Mouse (Mus musculus): ENCODE measurements around the gene Plxna3. TPM values are rescaled to one million over a fixed set of nuclear protein-coding genes. Genes with fewer than 3 reads are reported as not detected.

Gene Plxna3
- total RNA-seq, 2 experiments from 2014 or later = 0.80 to 14.8 TPM

DNA sequence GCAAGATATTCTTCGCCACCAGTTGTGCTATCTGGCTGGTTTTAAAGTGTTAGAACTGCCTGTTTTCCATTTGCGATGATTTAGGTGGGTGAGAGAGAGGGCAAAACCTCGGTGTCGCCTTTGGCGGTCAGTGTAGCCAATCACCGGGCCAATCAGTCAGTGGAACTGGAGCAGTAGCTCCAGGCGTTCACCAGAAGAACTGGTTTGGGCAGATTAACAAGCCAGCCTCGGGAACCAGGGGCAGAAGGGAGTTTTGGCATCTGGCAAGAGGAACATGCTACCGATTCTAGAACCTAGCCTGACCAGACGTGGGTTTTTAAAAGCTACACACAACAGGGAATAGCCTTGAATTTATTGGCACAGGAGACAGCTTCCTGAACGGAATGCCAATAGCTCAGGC is 30.3 kb downstream of the Plxna3 start:
- ATAC-seq (replicated peaks; ENCODE audit: low FRiP score, low TSS enrichment, poor library complexity, severe bottlenecking) = no peak

DNA sequence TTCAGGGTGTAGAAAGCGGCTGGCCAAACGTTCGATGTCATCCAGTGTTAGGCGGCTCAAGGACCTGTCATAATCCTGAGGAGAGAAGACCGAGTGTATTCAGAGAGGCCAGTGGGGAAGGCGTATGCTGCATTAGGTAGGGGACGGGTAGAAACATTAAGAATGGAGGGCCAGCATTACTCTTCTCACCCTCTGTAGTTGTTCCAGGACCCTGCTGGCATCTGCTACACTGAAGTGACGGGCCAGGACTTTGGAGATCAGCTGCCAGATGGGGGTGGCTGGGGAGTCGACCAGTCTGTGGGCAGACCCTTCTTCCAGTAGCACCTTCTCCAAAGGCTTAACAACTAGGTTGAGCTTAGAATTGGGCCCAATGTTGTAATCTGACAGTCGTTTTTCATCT is 38.6 kb downstream of the Plxna3 start:
- no peak for ATAC-seq (replicated peaks; ENCODE audit: low FRiP score, low TSS enrichment, poor library complexity, severe bottlenecking)

DNA sequence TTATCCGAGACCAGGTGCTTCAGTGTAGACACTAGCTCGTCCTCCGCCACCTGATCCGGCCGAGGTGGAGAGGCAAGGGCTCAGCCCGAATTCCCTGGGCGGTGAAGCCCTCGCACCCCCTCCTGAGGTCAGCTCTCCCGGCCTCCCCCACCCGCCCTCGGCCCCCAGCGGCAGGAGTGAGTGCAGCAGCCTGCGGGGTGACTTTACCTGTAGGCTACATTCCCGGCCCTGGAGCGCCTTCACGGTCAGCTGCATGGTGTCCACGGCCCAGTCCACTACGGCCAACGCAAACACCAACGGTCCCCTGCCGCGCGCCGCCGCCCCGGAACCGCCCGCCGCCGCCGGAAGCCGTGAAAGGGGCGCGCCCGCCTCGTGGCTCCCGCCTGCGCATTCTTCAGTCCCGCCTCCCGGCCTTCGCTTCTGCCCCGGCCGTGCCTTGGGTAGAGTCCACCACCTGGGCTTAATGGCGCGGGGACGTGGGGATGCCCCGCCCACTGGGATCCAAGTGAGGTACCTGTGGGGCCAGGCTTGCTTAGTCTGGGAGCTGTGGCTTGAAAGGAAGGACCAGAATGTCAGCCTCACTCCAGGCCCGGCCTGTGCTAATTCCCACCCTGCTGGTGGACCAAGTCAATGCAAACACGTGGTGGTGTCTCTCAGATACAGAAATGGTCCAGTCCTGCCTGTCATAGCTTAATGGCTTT is 39.5 kb downstream of the Plxna3 start:
- ATAC-seq (replicated peaks; ENCODE audit: low FRiP score, low TSS enrichment, poor library complexity, severe bottlenecking) = peak; percentile 70

DNA sequence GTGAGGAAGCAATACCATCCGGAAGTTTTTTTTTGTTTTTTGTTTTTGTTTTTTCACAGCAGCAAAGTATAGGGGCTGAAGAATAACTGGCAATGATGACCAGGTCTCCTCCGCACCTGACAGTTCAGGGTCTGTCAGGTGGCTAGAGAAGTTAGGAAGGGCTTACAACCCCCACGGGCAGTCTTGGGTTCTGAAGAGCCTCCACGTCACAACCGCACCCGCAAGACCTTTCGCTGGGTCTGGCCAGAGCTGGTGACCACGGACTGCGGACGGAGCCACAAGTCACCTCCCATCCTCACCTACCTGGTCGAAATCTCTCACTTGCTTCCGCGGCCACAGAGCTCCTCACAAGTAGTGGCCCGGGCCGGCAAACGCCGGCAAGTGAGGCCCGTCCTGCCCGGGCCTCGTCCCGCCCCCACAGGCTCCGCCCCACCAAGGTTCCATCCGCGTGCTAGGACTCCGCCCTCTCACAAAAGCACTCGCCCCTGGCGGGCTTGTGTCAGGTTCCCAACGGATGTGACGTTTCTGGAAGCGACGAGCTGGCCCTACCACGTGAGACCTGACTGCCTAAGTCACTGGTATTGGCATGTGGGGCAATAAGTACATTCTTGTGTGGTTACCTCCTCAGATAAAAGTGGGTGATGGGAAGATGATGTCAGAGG is 44.2 kb downstream of the Plxna3 start, which contains the start of the genes Ubl4a and Slc10a3:
Ubl4a (minus strand) TSS at position 331 of the 662 bp plus-strand sequence.
Slc10a3 (minus strand) TSS at position 462 of the 662 bp plus-strand sequence.
- peak; percentile 95 for ATAC-seq (replicated peaks; ENCODE audit: low FRiP score, low TSS enrichment, poor library complexity, severe bottlenecking)

DNA sequence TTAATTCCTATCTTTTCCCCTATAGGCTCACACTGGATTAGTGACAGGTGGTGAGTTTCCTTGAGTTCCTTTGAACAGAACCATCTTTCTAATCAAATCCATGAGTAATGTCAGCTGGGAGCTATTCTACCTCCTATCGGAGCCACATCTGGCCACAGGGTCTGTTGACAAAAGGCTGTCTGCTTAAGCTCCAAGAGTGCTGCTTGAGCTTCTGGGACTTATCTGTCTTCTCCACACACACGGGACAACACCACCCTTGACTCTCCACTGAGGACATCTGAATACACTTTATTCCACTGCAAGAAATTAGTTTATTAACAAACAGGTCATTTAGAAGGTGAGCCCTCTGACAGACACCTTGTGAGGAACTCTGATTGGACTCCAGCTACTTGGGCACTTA is 55.6 kb downstream of the Plxna3 start:
- peak; percentile 88 for ATAC-seq (replicated peaks; ENCODE audit: low FRiP score, low TSS enrichment, poor library complexity, severe bottlenecking)

DNA sequence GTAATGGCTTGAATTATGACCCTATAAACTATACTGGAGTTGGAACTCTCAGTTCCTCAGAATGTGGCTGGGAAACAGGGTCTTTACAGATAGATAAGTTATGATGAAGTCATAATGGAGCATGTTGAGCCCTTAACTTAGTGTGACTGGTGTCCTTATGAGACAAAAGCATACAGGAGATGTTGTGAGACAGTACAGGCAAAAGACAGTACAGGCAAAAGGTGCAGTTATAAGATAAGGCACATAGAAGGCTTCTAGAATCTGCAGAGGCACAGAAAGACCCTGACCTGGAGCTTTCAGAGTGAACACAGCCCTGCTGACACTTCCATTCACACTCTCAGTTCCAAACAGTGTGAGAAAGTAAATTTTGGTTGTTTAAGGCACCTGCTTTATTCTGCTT is 59.3 kb downstream of the Plxna3 start:
- peak; percentile 36; the same call in 1 of the 2 replicates for ATAC-seq (replicated peaks; ENCODE audit: low FRiP score, low TSS enrichment, poor library complexity, severe bottlenecking)

DNA sequence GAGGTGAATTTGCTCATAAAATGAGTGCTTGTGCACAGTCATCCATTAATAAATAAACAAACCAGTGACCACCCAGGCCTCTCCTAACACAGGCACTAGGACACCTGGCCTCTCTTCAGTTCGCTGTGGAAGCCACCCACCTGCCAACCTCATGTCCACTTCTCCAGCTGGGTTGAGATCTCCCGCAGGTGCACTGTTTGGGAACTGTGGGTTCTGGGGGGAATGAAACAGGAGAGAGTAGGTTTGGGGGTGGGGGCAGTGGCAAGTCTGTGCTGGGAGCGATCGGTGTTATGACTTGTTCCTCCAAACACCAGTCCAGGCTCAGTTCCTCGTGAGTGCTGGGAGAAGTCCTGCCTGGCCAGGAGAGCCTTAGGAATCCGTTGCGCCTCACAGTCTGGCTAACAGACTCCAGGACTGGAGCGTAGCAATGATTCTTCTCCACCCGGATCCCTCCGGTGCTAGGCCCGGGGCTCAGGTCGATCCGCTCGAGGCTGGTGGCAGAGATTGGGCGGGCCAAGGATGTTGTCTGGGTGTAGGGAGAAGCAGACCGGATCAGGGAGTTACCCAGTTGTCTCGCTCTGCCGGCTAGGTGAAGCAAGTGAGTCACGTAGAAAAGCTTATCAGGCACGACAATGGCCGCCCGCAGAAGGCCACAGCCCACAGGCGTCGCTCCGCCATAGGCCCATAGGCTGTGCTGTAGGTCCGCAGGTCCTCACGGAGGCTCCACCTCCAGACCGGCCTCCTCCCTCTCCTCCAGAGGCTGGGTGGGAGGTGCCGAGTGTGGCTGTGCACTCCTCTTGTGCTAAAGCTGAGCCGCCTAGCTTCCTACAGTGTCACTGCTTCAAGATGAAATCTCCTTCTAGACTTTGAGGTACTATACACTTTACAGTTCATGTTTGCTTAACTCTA is 63.9 kb downstream of the Plxna3 start, which contains the start of the genes Fam3a and Ikbkg:
Fam3a (minus strand) TSS at position 738 of the 909 bp plus-strand sequence.
Ikbkg (plus strand) TSS at position 756 of the 909 bp plus-strand sequence.
- peak; percentile 100 for ATAC-seq (replicated peaks; ENCODE audit: low FRiP score, low TSS enrichment, poor library complexity, severe bottlenecking)

Other genes with a start within 250 kb of the Plxna3 start
- not detected in 2 replicates for gene Opn1mw, start 201.6 kb upstream of the Plxna3 start, total RNA-seq (2014; fragmentation: Nextera tagmentation)
- not detected in 2 replicates for gene Opn1mw, start 201.6 kb upstream of the Plxna3 start, total RNA-seq (2017)
- gene Mecp2, start 193.7 kb upstream of the Plxna3 start, total RNA-seq (2014; fragmentation: Nextera tagmentation) = 21.8 and 22.9 TPM in 2 replicates
- gene Mecp2, start 193.7 kb upstream of the Plxna3 start, total RNA-seq (2017) = 12.9 and 17.9 TPM in 2 replicates
- not detected in 2 replicates for gene Tex28, start 161.2 kb upstream of the Plxna3 start, total RNA-seq (2014; fragmentation: Nextera tagmentation)
- gene Tex28, start 161.2 kb upstream of the Plxna3 start, total RNA-seq (2017) = not detected in 2 replicates
- gene Tktl1, start 151.8 kb upstream of the Plxna3 start, total RNA-seq (2014; fragmentation: Nextera tagmentation) = not detected in 2 replicates
- not detected in 2 replicates for gene Tktl1, start 151.8 kb upstream of the Plxna3 start, total RNA-seq (2017)
- gene Flna, start 79.2 kb upstream of the Plxna3 start, total RNA-seq (2014; fragmentation: Nextera tagmentation) = 118 and 156 TPM in 2 replicates
- 299 and 337 TPM in 2 replicates for gene Flna, start 79.2 kb upstream of the Plxna3 start, total RNA-seq (2017)
- 67.1 and 96.2 TPM in 2 replicates for gene Emd, start 74.4 kb upstream of the Plxna3 start, total RNA-seq (2014; fragmentation: Nextera tagmentation)
- gene Emd, start 74.4 kb upstream of the Plxna3 start, total RNA-seq (2017) = 74.5 and 113 TPM in 2 replicates
- gene Rpl10, start 58.3 kb upstream of the Plxna3 start, total RNA-seq (2014; fragmentation: Nextera tagmentation) = 4,546 and 4,933 TPM in 2 replicates
- 1,280 and 1,947 TPM in 2 replicates for gene Rpl10, start 58.3 kb upstream of the Plxna3 start, total RNA-seq (2017)
- gene Taz, start 47.2 kb upstream of the Plxna3 start, total RNA-seq (2014; fragmentation: Nextera tagmentation) = 37.9 and 62.6 TPM in 2 replicates
- gene Taz, start 47.2 kb upstream of the Plxna3 start, total RNA-seq (2017) = 37.0 and 41.7 TPM in 2 replicates
- gene Dnase1l1, start 46.7 kb upstream of the Plxna3 start, total RNA-seq (2014; fragmentation: Nextera tagmentation) = 12.9 and 22.9 TPM in 2 replicates
- 15.6 and 28.0 TPM in 2 replicates for gene Dnase1l1, start 46.7 kb upstream of the Plxna3 start, total RNA-seq (2017)
- 91.6 and 95.2 TPM in 2 replicates for gene Atp6ap1, start 32.0 kb upstream of the Plxna3 start, total RNA-seq (2014; fragmentation: Nextera tagmentation)
- gene Atp6ap1, start 32.0 kb upstream of the Plxna3 start, total RNA-seq (2017) = 72.2 and 111 TPM in 2 replicates
- gene Gdi1, start 24.1 kb upstream of the Plxna3 start, total RNA-seq (2014; fragmentation: Nextera tagmentation) = 105 and 125 TPM in 2 replicates
- gene Gdi1, start 24.1 kb upstream of the Plxna3 start, total RNA-seq (2017) = 12.9 and 19.3 TPM in 2 replicates
- gene Fam50a, start 16.0 kb upstream of the Plxna3 start, total RNA-seq (2014; fragmentation: Nextera tagmentation) = 32.6 and 39.6 TPM in 2 replicates
- 62.1 and 75.4 TPM in 2 replicates for gene Fam50a, start 16.0 kb upstream of the Plxna3 start, total RNA-seq (2017)
- 62.4 and 101 TPM in 2 replicates for gene Lage3, start 24.6 kb downstream of the Plxna3 start, total RNA-seq (2014; fragmentation: Nextera tagmentation)
- gene Lage3, start 24.6 kb downstream of the Plxna3 start, total RNA-seq (2017) = 29.6 and 35.2 TPM in 2 replicates
- gene Ubl4a, start 44.2 kb downstream of the Plxna3 start, total RNA-seq (2014; fragmentation: Nextera tagmentation) = 35.0 and 64.6 TPM in 2 replicates
- gene Ubl4a, start 44.2 kb downstream of the Plxna3 start, total RNA-seq (2017) = 14.1 and 24.5 TPM in 2 replicates
- gene Slc10a3, start 44.3 kb downstream of the Plxna3 start, total RNA-seq (2014; fragmentation: Nextera tagmentation) = 6.7 and 16.4 TPM in 2 replicates
- 11.5 and 11.6 TPM in 2 replicates for gene Slc10a3, start 44.3 kb downstream of the Plxna3 start, total RNA-seq (2017)
- gene Fam3a, start 64.2 kb downstream of the Plxna3 start, total RNA-seq (2014; fragmentation: Nextera tagmentation) = 13.1 and 16.5 TPM in 2 replicates
- gene Fam3a, start 64.2 kb downstream of the Plxna3 start, total RNA-seq (2017) = 12.8 and 21.1 TPM in 2 replicates
- 12.6 and 16.4 TPM in 2 replicates for gene Ikbkg, start 64.2 kb downstream of the Plxna3 start, total RNA-seq (2014; fragmentation: Nextera tagmentation)
- 25.7 and 45.8 TPM in 2 replicates for gene Ikbkg, start 64.2 kb downstream of the Plxna3 start, total RNA-seq (2017)
- 68.0 and 77.7 TPM in 2 replicates for gene G6pdx, start 100.1 kb downstream of the Plxna3 start, total RNA-seq (2014; fragmentation: Nextera tagmentation)
- gene G6pdx, start 100.1 kb downstream of the Plxna3 start, total RNA-seq (2017) = 47.5 and 77.2 TPM in 2 replicates
- not detected in 2 replicates for gene Gm6880, start 152.3 kb downstream of the Plxna3 start, total RNA-seq (2014; fragmentation: Nextera tagmentation)
- not detected in 2 replicates for gene Gm6880, start 152.3 kb downstream of the Plxna3 start, total RNA-seq (2017)
- not detected in 2 replicates for gene Olfr1326-ps1, start 245.8 kb downstream of the Plxna3 start, total RNA-seq (2014; fragmentation: Nextera tagmentation)
- gene Olfr1326-ps1, start 245.8 kb downstream of the Plxna3 start, total RNA-seq (2017) = not detected in 2 replicates

All from megakaryocyte-erythroid progenitor cell, adult 5-6 weeks (primary cell).